Mouse (Mus musculus) gastrocnemius, postnatal 4 days (tissue): Measurements from ENCODE around the gene Smtnl1. TPM values are rescaled to one million over a fixed set of nuclear protein-coding genes. Genes with fewer than 3 reads are reported as not detected.

Experiments used
- total RNA-seq, 2 experiments: library from RNA; stranded (reverse); gene quantifications; 2 replicates each; pipeline ENCODE4 v1.2.3; 2021

The Smtnl1 gene
- total RNA-seq, 2 experiments from 2014 or later = 57.0 to 70.9 TPM

Other genes with a start within 250 kb of the Smtnl1 start
- gene Ctnnd1, start 171.9 kb downstream of the Smtnl1 start, total RNA-seq = 10 to 100 TPM; 89.3 to 97.3 TPM
- gene Btbd18, start 163.6 kb downstream of the Smtnl1 start, total RNA-seq = under 1 TPM in 1 of 2 experiments, not detected in 1; 0.08 TPM
- gene Selenoh, start 151.9 kb downstream of the Smtnl1 start, total RNA-seq = 10 to 100 TPM; 32.2 to 49.9 TPM
- gene Gm28635, start 144.6 kb downstream of the Smtnl1 start, total RNA-seq = under 1 TPM; 0.08 to 0.76 TPM
- gene Med19, start 144.2 kb downstream of the Smtnl1 start, total RNA-seq = 10 to 100 TPM; 17.8 to 19.3 TPM
- 10 to 100 TPM; 46.6 to 48.5 TPM for gene Tmx2, start 143.5 kb downstream of the Smtnl1 start, total RNA-seq
- 10 to 100 TPM; 45.1 to 50.9 TPM for gene Zdhhc5, start 107.5 kb downstream of the Smtnl1 start, total RNA-seq
- gene Clp1, start 95.3 kb downstream of the Smtnl1 start, total RNA-seq = 1 to 10 TPM; 6.8 to 8.6 TPM
- gene Ypel4, start 88.6 kb downstream of the Smtnl1 start, total RNA-seq = under 1 TPM; 0.74 to 0.78 TPM
- gene Gm19426, start 79.0 kb downstream of the Smtnl1 start, total RNA-seq = 1 to 10 TPM; 4.0 to 6.3 TPM
- 10 to 100 TPM; 67.9 to 78.7 TPM for gene Serping1, start 47.2 kb downstream of the Smtnl1 start, total RNA-seq
- 10 to 100 TPM; 10.7 to 11.4 TPM for gene Ube2l6, start 23.8 kb downstream of the Smtnl1 start, total RNA-seq
- 10 to 100 TPM; 48.9 to 51.4 TPM for gene Timm10, start 4.3 kb upstream of the Smtnl1 start, total RNA-seq
- 1 to 10 TPM; 5.6 to 7.8 TPM for gene Slc43a1, start 16.2 kb upstream of the Smtnl1 start, total RNA-seq
- under 1 TPM; 0.37 to 0.80 TPM for gene Rtn4rl2, start 64.1 kb upstream of the Smtnl1 start, total RNA-seq
- 10 to 100 TPM; 29.4 to 29.7 TPM for gene Slc43a3, start 113.9 kb upstream of the Smtnl1 start, total RNA-seq
- gene Prg2, start 157.8 kb upstream of the Smtnl1 start, total RNA-seq = not detected
- gene Prg3, start 165.6 kb upstream of the Smtnl1 start, total RNA-seq = not detected
- gene Ssrp1, start 214.6 kb upstream of the Smtnl1 start, total RNA-seq = 100 to 1,000 TPM in 1 of 2 experiments, 10 to 100 TPM in 1; 98.2 to 105 TPM
- under 1 TPM; 0.60 to 0.91 TPM for gene P2rx3, start 214.8 kb upstream of the Smtnl1 start, total RNA-seq
- gene Tnks1bp1, start 225.4 kb upstream of the Smtnl1 start, total RNA-seq = 10 to 100 TPM; 89.8 to 92.6 TPM